Mouse (Mus musculus): Measurements from ENCODE around the gene Golgb1. TPM values are rescaled to one million over a fixed set of nuclear protein-coding genes. Genes with fewer than 3 reads are reported as not detected.
A peak's percentile ranks its signal among the peaks of the same experiment; 100 is the strongest.

Gene Golgb1
- polyA plus RNA-seq, 1 experiment from 2014 or later, result 86.6 TPM

DNA sequence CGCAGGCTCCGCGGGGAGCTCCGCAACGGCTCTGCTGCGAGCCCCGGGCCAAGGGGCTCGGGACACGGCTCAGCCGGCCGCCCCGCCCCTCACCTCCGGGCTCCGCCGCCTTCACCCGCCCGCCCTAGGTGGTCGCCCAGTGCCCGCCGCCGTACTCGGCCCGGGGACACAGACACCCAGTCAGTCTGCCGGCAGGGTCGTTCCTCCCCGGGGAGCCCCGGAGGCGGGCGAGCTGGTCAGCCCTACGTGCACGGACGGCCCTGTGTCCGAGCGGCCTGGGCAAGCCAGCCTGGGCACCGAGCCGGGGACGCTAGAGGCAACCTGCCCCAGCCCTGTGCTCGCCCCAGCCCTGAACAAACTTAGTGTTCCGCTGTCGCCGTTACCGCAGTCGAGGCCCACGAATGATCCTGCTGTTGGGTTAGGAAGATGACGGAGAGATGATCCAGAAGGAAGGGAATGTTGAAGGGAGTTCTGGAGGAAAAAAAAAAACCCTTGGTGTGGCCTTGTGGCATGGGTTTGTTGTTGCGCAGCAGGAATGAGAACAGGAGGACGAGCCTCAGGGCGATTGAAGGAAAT lies 424 bp downstream of the Golgb1 start:
- no peak; the same call in 1 of the 2 replicates for ATAC-seq (ENCODE audit: insufficient number of reproducible peaks, low FRiP score, low TSS enrichment, low read depth)
- no peaks in the 10 kb centered on the region for H3K4me1 ChIP-seq (ENCODE audit: control insufficient read depth, insufficient read depth, low read length)
- 0 out of 2 replicates have a peak, but pooled peaks cover 3% of the 10 kb centered on the region for H3K36me3 ChIP-seq (ENCODE audit: control insufficient read depth, insufficient read depth, low read length)
- peak overlapping the region; percentile 77 for H3K9ac ChIP-seq (ENCODE audit: low read length)
- H3K4me2 ChIP-seq (ENCODE audit: low read depth, severe bottlenecking), result peak overlapping the region; percentile 70
- no peak for DNase-seq (ENCODE audit: low spot score)
- H3K27ac ChIP-seq (replicated peaks; ENCODE audit: low read depth, low read length), result peak overlapping the region; percentile 65
- no peaks in the 10 kb centered on the region for H3K27me3 ChIP-seq (ENCODE audit: control insufficient read depth, insufficient read depth, low read length)
- under 1% methylated on average over 45 of the region's 48 CpGs for WGBS
- peak overlapping the region; percentile 95 for H3K4me3 ChIP-seq (ENCODE audit: low read depth, low read length)
- no peaks in the 10 kb centered on the region for H3K9me3 ChIP-seq (ENCODE audit: control insufficient read depth, low read length)

- ATAC-seq (ENCODE audit: insufficient number of reproducible peaks, low FRiP score, low TSS enrichment, low read depth) (no peak), DNase-seq (ENCODE audit: low spot score) (no peak)
- 80% methylated on average over 5 of the region's 5 CpGs for WGBS
- no peak overlapping the region for H3K27ac ChIP-seq (replicated peaks; ENCODE audit: low read depth, low read length)
- no peaks in the 10 kb centered on the region for H3K4me1 ChIP-seq (ENCODE audit: control insufficient read depth, insufficient read depth, low read length)
- no peaks in the 10 kb centered on the region for H3K36me3 ChIP-seq (ENCODE audit: control insufficient read depth, insufficient read depth, low read length)
- no peak overlapping the region for H3K9ac ChIP-seq (ENCODE audit: low read length)
- no peaks in the 10 kb centered on the region for H3K27me3 ChIP-seq (ENCODE audit: control insufficient read depth, insufficient read depth, low read length)
- H3K4me3 ChIP-seq (ENCODE audit: low read depth, low read length), result no peak overlapping the region
- H3K4me2 ChIP-seq (ENCODE audit: low read depth, severe bottlenecking), result no peak overlapping the region
- no peaks in the 10 kb centered on the region for H3K9me3 ChIP-seq (ENCODE audit: control insufficient read depth, low read length)
Observed at GRCm38 (mm10) chr16:36877316-36877715, 2.4 kb downstream of the Golgb1 start.

DNA sequence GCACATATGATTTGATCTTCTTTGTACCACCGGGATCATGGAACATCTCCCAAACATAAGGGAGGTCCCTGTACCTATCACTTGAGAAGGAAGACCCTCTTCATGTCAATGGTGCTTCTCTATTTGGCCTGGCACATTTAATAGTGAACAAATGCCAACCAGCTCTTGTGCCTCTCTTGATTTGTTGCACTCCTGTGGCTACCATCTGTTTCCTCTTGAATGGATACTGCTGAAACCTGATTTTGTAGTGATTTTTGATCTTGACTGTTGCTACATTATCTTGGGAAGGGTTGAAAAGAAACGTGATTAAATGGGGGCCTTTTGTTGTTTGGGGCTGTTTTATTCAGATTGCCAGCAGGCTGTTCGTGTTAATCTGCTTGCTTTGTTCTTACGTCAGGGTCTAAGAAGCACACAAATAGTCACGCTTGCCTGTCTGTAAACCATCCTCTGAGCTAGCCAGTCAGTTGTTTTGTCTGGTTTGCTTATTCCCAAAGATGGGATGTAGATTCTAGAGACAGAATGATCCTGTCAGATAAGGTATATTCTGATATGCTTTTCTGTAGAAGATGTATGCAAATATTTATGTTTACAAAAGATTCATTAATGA lies 7.9 kb downstream of the Golgb1 start:
- Histone ChIP-seq H3K27ac (replicated peaks; ENCODE audit: low read depth, low read length) (no peak overlapping the region), H3K9me3 (ENCODE audit: control insufficient read depth, low read length) (no peaks in the 10 kb centered on the region), H3K4me2 (ENCODE audit: low read depth, severe bottlenecking) (no peak overlapping the region), H3K4me3 (ENCODE audit: low read depth, low read length) (no peak overlapping the region), H3K27me3 (ENCODE audit: control insufficient read depth, insufficient read depth, low read length) (no peaks in the 10 kb centered on the region), H3K9ac (ENCODE audit: low read length) (no peak overlapping the region), H3K36me3 (ENCODE audit: control insufficient read depth, insufficient read depth, low read length) (no peaks in the 10 kb centered on the region), H3K4me1 (ENCODE audit: control insufficient read depth, insufficient read depth, low read length) (no peaks in the 10 kb centered on the region)
- DNase-seq (ENCODE audit: low spot score) (no peak), ATAC-seq (ENCODE audit: insufficient number of reproducible peaks, low FRiP score, low TSS enrichment, low read depth) (no peak)
- 74% methylated on average over 5 of the region's 5 CpGs for WGBS

DNA sequence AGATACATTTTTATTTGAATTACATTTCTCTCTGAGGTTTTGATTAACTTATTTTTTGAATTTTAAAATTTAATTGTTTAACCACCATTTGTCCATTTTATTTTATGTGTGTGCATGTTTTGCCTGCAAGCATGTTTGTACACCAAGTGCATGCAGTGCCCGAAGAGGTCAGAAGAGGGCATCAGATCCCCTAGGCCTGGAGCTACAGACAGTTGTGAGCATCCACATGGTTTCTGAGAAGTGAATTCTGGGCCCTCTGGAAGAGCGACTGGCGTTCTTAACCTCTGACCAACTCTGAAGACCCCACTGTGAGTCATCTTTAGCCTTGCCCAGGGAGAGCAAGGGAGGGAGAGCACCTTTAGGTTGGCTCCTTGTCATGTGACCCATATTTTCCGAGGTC lies 9.9 kb downstream of the Golgb1 start:
- H3K36me3 ChIP-seq (ENCODE audit: control insufficient read depth, insufficient read depth, low read length), result peaks cover 4% of the 10 kb centered on the region; the same call in 1 of the 2 replicates
- ATAC-seq (ENCODE audit: insufficient number of reproducible peaks, low FRiP score, low TSS enrichment, low read depth) (no peak), DNase-seq (ENCODE audit: low spot score) (peak; percentile 57)
- H3K27ac ChIP-seq (replicated peaks; ENCODE audit: low read depth, low read length), result no peak overlapping the region
- no peak overlapping the region for H3K4me2 ChIP-seq (ENCODE audit: low read depth, severe bottlenecking)
- no peaks in the 10 kb centered on the region for H3K9me3 ChIP-seq (ENCODE audit: control insufficient read depth, low read length)
- H3K4me3 ChIP-seq (ENCODE audit: low read depth, low read length), result no peak overlapping the region
- 84% methylated on average over 4 of the region's 4 CpGs for WGBS
- no peaks in the 10 kb centered on the region for H3K27me3 ChIP-seq (ENCODE audit: control insufficient read depth, insufficient read depth, low read length)
- H3K9ac ChIP-seq (ENCODE audit: low read length), result no peak overlapping the region
- H3K4me1 ChIP-seq (ENCODE audit: control insufficient read depth, insufficient read depth, low read length), result no peaks in the 10 kb centered on the region

DNA sequence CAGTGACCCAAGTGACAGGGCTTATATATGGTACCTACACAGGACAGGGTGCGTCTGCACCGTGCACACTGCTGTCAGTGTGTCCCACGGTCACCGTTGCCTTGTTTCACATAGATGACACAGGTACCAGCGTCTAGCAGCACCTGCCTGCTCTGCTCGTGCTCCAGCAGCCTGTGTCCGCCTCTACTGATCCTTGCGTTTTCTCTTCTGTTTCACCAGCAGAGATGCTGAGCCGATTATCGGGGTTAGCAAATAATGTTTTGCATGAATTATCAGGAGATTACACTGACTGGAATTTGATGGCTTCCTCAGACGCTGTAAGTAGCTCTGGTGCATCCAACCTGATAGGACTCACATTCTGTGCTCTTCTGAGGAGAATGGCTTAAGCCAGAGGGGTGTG lies 11.0 kb downstream of the Golgb1 start:
- H3K27ac ChIP-seq (replicated peaks; ENCODE audit: low read depth, low read length), result no peak overlapping the region
- no peak for ATAC-seq (ENCODE audit: insufficient number of reproducible peaks, low FRiP score, low TSS enrichment, low read depth)

DNA sequence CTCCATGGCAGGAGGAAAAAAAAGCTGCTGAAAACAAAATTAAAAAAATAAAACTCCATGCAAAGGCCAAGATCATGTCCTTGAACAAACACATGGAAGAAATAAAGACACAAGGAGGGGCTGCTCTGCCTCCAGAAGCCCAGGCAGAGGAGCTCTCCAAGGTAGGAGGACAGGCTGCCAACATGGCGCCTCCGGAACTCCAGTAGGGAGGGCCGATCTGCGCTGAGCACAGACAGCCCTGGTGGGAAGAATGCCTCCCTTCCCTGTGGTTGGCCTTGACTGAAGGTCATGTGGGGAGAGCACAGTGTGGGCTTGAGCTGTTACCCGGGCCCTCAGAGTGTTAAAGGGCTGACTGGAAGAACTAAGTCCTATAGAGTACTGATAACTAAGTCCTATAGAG lies 12.6 kb downstream of the Golgb1 start:
- no peak for ATAC-seq (ENCODE audit: insufficient number of reproducible peaks, low FRiP score, low TSS enrichment, low read depth)
- 85% methylated on average over 5 of the region's 5 CpGs for WGBS
- no peak for DNase-seq (ENCODE audit: low spot score)
- Histone ChIP-seq H3K36me3 (ENCODE audit: control insufficient read depth, insufficient read depth, low read length) (peaks cover 5% of the 10 kb centered on the region; the same call in 1 of the 2 replicates), H3K27me3 (ENCODE audit: control insufficient read depth, insufficient read depth, low read length) (no peaks in the 10 kb centered on the region), H3K9ac (ENCODE audit: low read length) (no peak overlapping the region), H3K4me2 (ENCODE audit: low read depth, severe bottlenecking) (no peak overlapping the region), H3K9me3 (ENCODE audit: control insufficient read depth, low read length) (no peaks in the 10 kb centered on the region), H3K27ac (replicated peaks; ENCODE audit: low read depth, low read length) (no peak overlapping the region), H3K4me1 (ENCODE audit: control insufficient read depth, insufficient read depth, low read length) (no peaks in the 10 kb centered on the region), H3K4me3 (ENCODE audit: low read depth, low read length) (no peak overlapping the region)

More for the DNA sequence above, 11.0 kb downstream of the Golgb1 start:
- Histone ChIP-seq H3K27me3 (ENCODE audit: control insufficient read depth, insufficient read depth, low read length) (no peaks in the 10 kb centered on the region), H3K9me3 (ENCODE audit: control insufficient read depth, low read length) (no peaks in the 10 kb centered on the region), H3K4me3 (ENCODE audit: low read depth, low read length) (no peak overlapping the region), H3K36me3 (ENCODE audit: control insufficient read depth, insufficient read depth, low read length) (peaks cover 5% of the 10 kb centered on the region; the same call in 1 of the 2 replicates), H3K4me2 (ENCODE audit: low read depth, severe bottlenecking) (no peak overlapping the region), H3K9ac (ENCODE audit: low read length) (no peak overlapping the region), H3K4me1 (ENCODE audit: control insufficient read depth, insufficient read depth, low read length) (no peaks in the 10 kb centered on the region)
- WGBS, result 98% methylated on average over 11 of the region's 11 CpGs
- no peak for DNase-seq (ENCODE audit: low spot score)

DNA sequence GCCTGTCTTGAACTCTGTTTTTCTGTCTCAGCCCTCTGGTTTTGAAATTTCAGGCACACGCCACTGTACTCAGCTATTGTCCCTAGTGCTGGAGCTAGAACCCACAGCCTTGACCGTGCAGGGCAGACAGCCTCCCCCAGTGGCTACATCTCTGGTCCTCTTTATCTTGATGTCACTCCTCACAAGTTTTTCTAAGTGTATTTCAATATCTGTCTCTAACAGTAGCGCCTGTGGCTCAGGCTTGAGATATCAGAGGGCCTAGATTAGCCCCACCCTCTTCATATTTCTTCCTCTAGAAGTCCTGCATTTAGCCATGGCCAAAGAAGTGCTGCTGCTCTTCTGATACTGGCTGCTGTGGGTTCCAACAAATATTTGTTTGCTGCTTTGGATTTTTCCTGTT lies 15.6 kb downstream of the Golgb1 start:
- DNase-seq (ENCODE audit: low spot score) (no peak), ATAC-seq (ENCODE audit: insufficient number of reproducible peaks, low FRiP score, low TSS enrichment, low read depth) (no peak)
- Histone ChIP-seq H3K4me2 (ENCODE audit: low read depth, severe bottlenecking) (no peak overlapping the region), H3K9me3 (ENCODE audit: control insufficient read depth, low read length) (no peaks in the 10 kb centered on the region), H3K36me3 (ENCODE audit: control insufficient read depth, insufficient read depth, low read length) (peaks cover 7% of the 10 kb centered on the region; the same call in 1 of the 2 replicates), H3K4me3 (ENCODE audit: low read depth, low read length) (no peak overlapping the region), H3K4me1 (ENCODE audit: control insufficient read depth, insufficient read depth, low read length) (no peaks in the 10 kb centered on the region), H3K27me3 (ENCODE audit: control insufficient read depth, insufficient read depth, low read length) (no peaks in the 10 kb centered on the region), H3K9ac (ENCODE audit: low read length) (no peak overlapping the region), H3K27ac (replicated peaks; ENCODE audit: low read depth, low read length) (no peak overlapping the region)
- WGBS, result 92% methylated on average over 3 of the region's 3 CpGs

- DNase-seq (ENCODE audit: low spot score), result no peak
- no peaks in the 10 kb centered on the region for H3K4me1 ChIP-seq (ENCODE audit: control insufficient read depth, insufficient read depth, low read length)
- no peak for ATAC-seq (ENCODE audit: insufficient number of reproducible peaks, low FRiP score, low TSS enrichment, low read depth)
- no peak overlapping the region for H3K4me3 ChIP-seq (ENCODE audit: low read depth, low read length)
- 83% methylated on average over 4 of the region's 4 CpGs for WGBS
- H3K9ac ChIP-seq (ENCODE audit: low read length), result no peak overlapping the region
- no peaks in the 10 kb centered on the region for H3K27me3 ChIP-seq (ENCODE audit: control insufficient read depth, insufficient read depth, low read length)
- H3K27ac ChIP-seq (replicated peaks; ENCODE audit: low read depth, low read length), result no peak overlapping the region
- H3K4me2 ChIP-seq (ENCODE audit: low read depth, severe bottlenecking), result no peak overlapping the region
- H3K9me3 ChIP-seq (ENCODE audit: control insufficient read depth, low read length), result no peaks in the 10 kb centered on the region
- H3K36me3 ChIP-seq (ENCODE audit: control insufficient read depth, insufficient read depth, low read length), result peaks cover 7% of the 10 kb centered on the region; the same call in 1 of the 2 replicates
Observed at GRCm38 (mm10) chr16:36891415-36891814, 16.5 kb downstream of the Golgb1 start.
